Mouse (Mus musculus): Measurements from ENCODE around the gene Mon2.

- no peak for TF ChIP-seq POLR2A (IDR thresholded peaks at IDR 0.05; ENCODE audit: low read depth, low read length)
- peak; percentile 68 for TF ChIP-seq CTCF (conservative IDR thresholded peaks at IDR 0.05; ENCODE audit: insufficient read depth, insufficient read length, low read depth, low read length)
Measured at GRCm38 (mm10) chr10:123091737-123092136, 15.4 kb upstream of the Mon2 start.

All from kidney, adult 2 months (tissue).